Mouse (Mus musculus) erythroblast, embryonic 14.5 days (primary cell): Measurements from ENCODE around the gene Mtf1. TPM values are rescaled to one million over a fixed set of nuclear protein-coding genes. Genes with fewer than 3 reads are reported as not detected.
A peak's percentile ranks its signal among the peaks of the same experiment; 100 is the strongest.

Source experiments
- H3K27me3 ChIP-seq: 2 replicates; pipeline ENCODE4 v1.6.1; 2012; ENCODE audit warnings: inconsistent platforms; ENCODE audit not compliant: control insufficient read depth
- H3K36me3 ChIP-seq: 2 replicates; pipeline ENCODE4 v1.6.1; 2012; ENCODE audit warnings: mild to moderate bottlenecking, inconsistent platforms; ENCODE audit not compliant: control insufficient read depth
- H3K4me1 ChIP-seq: 2 replicates; pipeline ENCODE4 v1.6.1; 2012; ENCODE audit warnings: inconsistent platforms; ENCODE audit not compliant: control insufficient read depth
- H3K4me3 ChIP-seq: replicated peaks from 2 replicates; pipeline ENCODE3; 2012; ENCODE audit warnings: moderate library complexity, mild to moderate bottlenecking, inconsistent platforms
- H3K9me3 ChIP-seq: 2 replicates; pipeline ENCODE4 v1.6.1; 2012; ENCODE audit warnings: low read length, inconsistent platforms, mixed read lengths; ENCODE audit not compliant: control insufficient read depth
- GATA1 ChIP-seq: IDR thresholded peaks from 2 replicates; pipeline ENCODE4 v1.6.1; 2012; ENCODE audit warnings: low read length, inconsistent platforms, mixed read lengths
- TAL1 ChIP-seq: IDR thresholded peaks from 3 replicates; pipeline ENCODE4 v1.6.1; 2012; ENCODE audit warnings: low read length, inconsistent platforms, mixed read lengths
- polyA plus RNA-seq: library from polyadenylated mRNA; stranded (reverse); fragments of >175 nt; gene quantifications from 2 replicates; pipeline ENCODE4 v1.2.3, GENCODE M21; 2012

The Mtf1 gene
- polyA plus RNA-seq, 1 experiment, result 3.1 TPM

DNA sequence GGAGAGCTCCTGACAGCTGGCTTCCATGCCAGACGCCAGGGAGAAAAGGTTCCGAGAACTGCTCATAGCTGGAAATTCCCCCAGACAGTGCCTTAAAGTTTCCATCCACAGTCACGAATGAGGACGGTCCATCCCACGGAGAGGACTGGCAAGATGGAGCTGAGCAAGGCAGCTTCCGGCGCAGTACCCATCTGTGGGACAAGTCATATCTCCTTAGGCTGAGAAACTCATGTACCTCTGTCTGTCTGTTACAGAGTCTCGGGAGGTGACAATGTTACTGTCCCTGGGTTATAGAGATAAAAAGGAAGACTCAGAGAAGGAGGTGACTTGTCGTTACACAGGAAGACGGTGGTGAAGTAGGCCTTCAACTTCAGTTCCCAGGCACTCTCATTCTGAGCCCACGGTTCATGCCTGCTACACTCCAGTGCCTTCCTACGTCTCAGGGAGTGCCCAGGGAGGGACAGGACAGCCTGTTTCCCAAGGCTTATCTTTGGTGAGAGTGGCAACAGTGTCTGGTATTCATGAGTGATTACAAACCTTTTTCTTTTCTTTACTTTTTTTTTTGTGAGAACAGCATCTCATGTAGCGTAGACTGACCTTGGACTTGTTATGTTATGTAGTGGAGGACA is 32.8 kb upstream of the Mtf1 start:
- Histone ChIP-seq H3K27me3 (no peaks in the 10 kb centered on the region), H3K4me3 (peak overlapping the region; percentile 33), H3K9me3 (no peaks in the 10 kb centered on the region), H3K36me3 (peaks cover 60% of the 10 kb centered on the region), H3K4me1 (peaks cover 88% of the 10 kb centered on the region)
- TF ChIP-seq TAL1 (no peak), GATA1 (no peak)

- Histone ChIP-seq H3K4me1 (peaks cover 94% of the 10 kb centered on the region), H3K27me3 (no peaks in the 10 kb centered on the region), H3K9me3 (no peaks in the 10 kb centered on the region), H3K36me3 (peaks cover 60% of the 10 kb centered on the region), H3K4me3 (no peak overlapping the region)
- no peak for TF ChIP-seq TAL1
- no peak for TF ChIP-seq GATA1
Observed at GRCm38 (mm10) chr4:124770624-124771023, 31.3 kb upstream of the Mtf1 start.

DNA sequence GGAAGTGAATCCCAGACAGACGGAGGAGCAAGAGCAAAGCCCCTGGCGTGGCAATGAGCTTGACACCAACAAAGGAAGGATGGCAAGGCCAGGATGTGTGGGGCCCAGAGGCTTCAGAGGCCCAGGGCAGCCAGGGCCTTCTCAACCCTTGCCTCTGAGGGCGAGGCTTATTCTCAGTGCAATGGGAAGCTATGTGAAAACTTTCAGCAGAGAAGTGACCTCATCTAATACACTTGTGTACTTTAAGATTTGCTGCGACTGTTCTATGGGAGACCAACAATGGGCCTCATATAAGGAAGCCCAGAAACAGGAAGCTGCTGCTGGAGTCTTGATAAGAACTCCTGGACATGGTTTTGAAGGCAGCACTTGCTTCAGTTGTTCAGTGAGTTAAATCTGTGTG is 29.8 kb upstream of the Mtf1 start:
- no peaks in the 10 kb centered on the region for H3K27me3 ChIP-seq
- H3K9me3 ChIP-seq, result no peaks in the 10 kb centered on the region
- H3K36me3 ChIP-seq, result peaks cover 67% of the 10 kb centered on the region
- H3K4me3 ChIP-seq, result no peak overlapping the region
- peaks cover 89% of the 10 kb centered on the region for H3K4me1 ChIP-seq
- TF ChIP-seq GATA1 (no peak), TAL1 (no peak)

DNA sequence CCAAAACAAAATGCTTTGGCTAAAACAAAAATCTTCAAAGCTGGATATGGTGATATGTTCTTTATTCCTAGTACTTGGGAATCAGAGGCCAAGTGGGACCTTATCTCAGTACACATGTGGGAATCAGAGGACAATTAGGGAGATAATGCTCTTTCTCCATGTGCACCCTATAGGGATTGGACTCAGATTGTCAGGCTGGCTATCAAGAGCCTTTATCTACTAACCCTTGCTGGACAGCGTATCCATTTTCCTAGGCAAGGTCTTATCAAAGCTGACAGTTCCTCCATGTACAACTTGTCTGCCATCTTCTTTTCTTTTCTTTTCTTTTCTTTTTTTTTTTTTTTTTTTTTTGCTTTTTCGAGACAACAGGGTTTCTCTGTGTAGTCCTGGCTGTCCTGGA is 28.5 kb upstream of the Mtf1 start:
- no peaks in the 10 kb centered on the region for H3K9me3 ChIP-seq
- H3K36me3 ChIP-seq, result peaks cover 73% of the 10 kb centered on the region
- no peaks in the 10 kb centered on the region for H3K27me3 ChIP-seq
- TF ChIP-seq GATA1, result peak; percentile 67
- peak; percentile 55 for TF ChIP-seq TAL1
- H3K4me3 ChIP-seq, result no peak overlapping the region
- H3K4me1 ChIP-seq, result peaks cover 76% of the 10 kb centered on the region

DNA sequence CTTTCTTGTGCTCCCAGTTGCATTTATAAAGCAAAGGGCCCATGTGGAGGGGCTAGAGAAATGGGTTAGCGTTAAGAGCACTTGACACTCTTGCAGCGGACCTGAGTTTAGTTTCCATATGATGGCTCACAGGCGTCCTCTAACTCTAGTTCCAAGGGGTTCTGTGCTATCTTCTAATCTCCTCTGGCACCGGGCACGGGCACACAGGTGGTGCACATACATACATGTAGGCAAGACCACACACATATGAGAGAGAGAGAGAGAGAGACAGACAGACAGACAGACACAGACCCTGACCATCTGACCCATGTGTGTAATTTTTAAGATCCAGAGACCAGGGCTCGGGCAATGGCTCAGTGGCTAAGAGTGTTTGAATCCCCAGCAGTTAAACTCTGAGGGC is 27.9 kb upstream of the Mtf1 start:
- Histone ChIP-seq H3K36me3 (peaks cover 74% of the 10 kb centered on the region), H3K9me3 (no peaks in the 10 kb centered on the region), H3K4me3 (peak overlapping the region; percentile 47), H3K27me3 (no peaks in the 10 kb centered on the region), H3K4me1 (peaks cover 71% of the 10 kb centered on the region)
- TF ChIP-seq TAL1 (no peak), GATA1 (no peak)

- Histone ChIP-seq H3K4me3 (peak overlapping the region; percentile 47), H3K4me1 (peaks cover 67% of the 10 kb centered on the region), H3K36me3 (peaks cover 74% of the 10 kb centered on the region), H3K9me3 (no peaks in the 10 kb centered on the region), H3K27me3 (no peaks in the 10 kb centered on the region)
- TF ChIP-seq TAL1, result peak; percentile 88
- peak; percentile 97 for TF ChIP-seq GATA1
Observed at GRCm38 (mm10) chr4:124774429-124774828, 27.5 kb upstream of the Mtf1 start.

- H3K4me3 ChIP-seq, result no peak overlapping the region
- H3K27me3 ChIP-seq, result no peaks in the 10 kb centered on the region
- TF ChIP-seq GATA1, result no peak
- no peak for TF ChIP-seq TAL1
- no peaks in the 10 kb centered on the region for H3K9me3 ChIP-seq
- peaks cover 99% of the 10 kb centered on the region for H3K36me3 ChIP-seq
- peaks cover 1% of the 10 kb centered on the region for H3K4me1 ChIP-seq
Observed at GRCm38 (mm10) chr4:124781361-124781760, 20.5 kb upstream of the Mtf1 start.

GRCm38 (mm10) chr4:124782395-124782794 is 19.5 kb upstream of the Mtf1 start:
- no peaks in the 10 kb centered on the region for H3K27me3 ChIP-seq
- TF ChIP-seq GATA1 (no peak), TAL1 (no peak)
- no peak overlapping the region for H3K4me3 ChIP-seq
- peaks cover 99% of the 10 kb centered on the region for H3K36me3 ChIP-seq
- no peaks in the 10 kb centered on the region for H3K9me3 ChIP-seq
- H3K4me1 ChIP-seq, result no peaks in the 10 kb centered on the region

- TF ChIP-seq GATA1, result no peak
- TF ChIP-seq TAL1, result no peak
- H3K27me3 ChIP-seq, result no peaks in the 10 kb centered on the region
- H3K36me3 ChIP-seq, result peaks cover 97% of the 10 kb centered on the region
- H3K4me1 ChIP-seq, result no peaks in the 10 kb centered on the region
- H3K9me3 ChIP-seq, result no peaks in the 10 kb centered on the region; the same call in 1 of the 2 replicates
- H3K4me3 ChIP-seq, result no peak overlapping the region
Observed at GRCm38 (mm10) chr4:124783937-124784336, 18.0 kb upstream of the Mtf1 start.

DNA sequence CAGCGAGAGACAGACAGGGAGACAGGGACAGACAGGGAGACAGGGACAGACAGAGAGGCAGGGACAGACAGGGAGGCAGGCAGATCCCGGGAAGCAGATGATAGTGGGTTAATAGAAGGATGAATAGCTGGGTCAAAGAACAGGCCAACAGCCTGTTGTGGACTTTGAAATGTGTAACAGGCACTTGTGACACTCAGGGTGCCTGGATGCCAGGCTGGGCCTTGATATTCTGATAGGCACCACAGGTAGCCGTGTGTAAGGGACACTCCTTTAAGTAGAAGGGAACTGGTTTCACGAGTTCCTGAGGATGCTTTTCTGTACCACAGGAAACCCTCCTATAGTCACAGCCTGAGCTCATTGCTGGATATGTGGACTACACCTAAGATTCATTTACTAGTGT is 11.9 kb upstream of the Mtf1 start:
- no peaks in the 10 kb centered on the region for H3K4me1 ChIP-seq
- H3K9me3 ChIP-seq, result no peaks in the 10 kb centered on the region; the same call in 1 of the 2 replicates
- no peak overlapping the region for H3K4me3 ChIP-seq
- peaks cover 98% of the 10 kb centered on the region for H3K36me3 ChIP-seq
- no peaks in the 10 kb centered on the region for H3K27me3 ChIP-seq
- TF ChIP-seq GATA1, result no peak
- no peak for TF ChIP-seq TAL1
